Mouse (Mus musculus): Measurements from ENCODE around the gene Sh2b1. TPM values are rescaled to one million over a fixed set of nuclear protein-coding genes. Genes with fewer than 3 reads are reported as not detected.

The Sh2b1 gene
- polyA plus RNA-seq, 1 experiment from 2014 or later = 57.8 TPM

- peak; percentile 24; the same call in 1 of the 2 replicates for ATAC-seq (ENCODE audit: insufficient number of reproducible peaks, insufficient read depth, low FRiP score, low TSS enrichment, low read depth)
- Histone ChIP-seq H3K27me3 (no peaks in the 10 kb centered on the region), H3K4me2 (peak overlapping the region; percentile 93), H3K9ac (replicated peaks) (peak overlapping the region; percentile 96), H3K36me3 (peaks cover 36% of the 10 kb centered on the region), H3K4me3 (replicated peaks) (peak overlapping the region; percentile 91), H3K4me1 (replicated peaks) (peaks cover 19% of the 10 kb centered on the region), H3K9me3 (no peaks in the 10 kb centered on the region), H3K27ac (peak overlapping the region; percentile 92)
- 2% methylated on average over 27 of the region's 27 CpGs for WGBS
Observed at GRCm38 (mm10) chr7:126474486-126474955, 703 bp downstream of the Sh2b1 start.

- no peak for ATAC-seq (ENCODE audit: insufficient number of reproducible peaks, insufficient read depth, low FRiP score, low TSS enrichment, low read depth)
- Histone ChIP-seq H3K27ac (no peak overlapping the region), H3K9me3 (no peaks in the 10 kb centered on the region), H3K27me3 (no peaks in the 10 kb centered on the region), H3K36me3 (peaks cover 45% of the 10 kb centered on the region), H3K4me3 (replicated peaks) (peak overlapping the region; percentile 91), H3K9ac (replicated peaks) (peak overlapping the region; percentile 96), H3K4me2 (peak overlapping the region; percentile 93), H3K4me1 (replicated peaks) (peaks cover 19% of the 10 kb centered on the region)
- 89% methylated on average over 9 of the region's 9 CpGs for WGBS
Observed at GRCm38 (mm10) chr7:126473470-126474086, 1.6 kb downstream of the Sh2b1 start.

GRCm38 (mm10) chr7:126472713-126473112, 2.5 kb downstream of the Sh2b1 start:
- Histone ChIP-seq H3K9me3 (no peaks in the 10 kb centered on the region), H3K9ac (replicated peaks) (no peak overlapping the region; the same call in 1 of the 2 replicates), H3K4me2 (no peak overlapping the region), H3K27me3 (no peaks in the 10 kb centered on the region), H3K27ac (no peak overlapping the region), H3K36me3 (peaks cover 54% of the 10 kb centered on the region), H3K4me1 (replicated peaks) (peaks cover 19% of the 10 kb centered on the region), H3K4me3 (replicated peaks) (no peak overlapping the region)
- no peak for ATAC-seq (ENCODE audit: insufficient number of reproducible peaks, insufficient read depth, low FRiP score, low TSS enrichment, low read depth)
- WGBS = 94% methylated on average over 16 of the region's 16 CpGs

- WGBS = 89% methylated on average over 13 of the region's 13 CpGs
- H3K27ac ChIP-seq = no peak overlapping the region
- no peaks in the 10 kb centered on the region for H3K9me3 ChIP-seq
- H3K4me3 ChIP-seq (replicated peaks) = no peak overlapping the region
- H3K36me3 ChIP-seq = peaks cover 58% of the 10 kb centered on the region
- ATAC-seq (ENCODE audit: insufficient number of reproducible peaks, insufficient read depth, low FRiP score, low TSS enrichment, low read depth) = no peak
- H3K4me1 ChIP-seq (replicated peaks) = peaks cover 19% of the 10 kb centered on the region
- no peaks in the 10 kb centered on the region for H3K27me3 ChIP-seq
- no peak overlapping the region for H3K4me2 ChIP-seq
- H3K9ac ChIP-seq (replicated peaks) = no peak overlapping the region
Observed at GRCm38 (mm10) chr7:126472306-126472705, 2.9 kb downstream of the Sh2b1 start.

- Histone ChIP-seq H3K27ac (no peak overlapping the region), H3K4me1 (replicated peaks) (peaks cover 19% of the 10 kb centered on the region), H3K9me3 (no peaks in the 10 kb centered on the region), H3K9ac (replicated peaks) (no peak overlapping the region), H3K36me3 (peaks cover 62% of the 10 kb centered on the region), H3K4me2 (no peak overlapping the region), H3K27me3 (no peaks in the 10 kb centered on the region), H3K4me3 (replicated peaks) (no peak overlapping the region)
- ATAC-seq (ENCODE audit: insufficient number of reproducible peaks, insufficient read depth, low FRiP score, low TSS enrichment, low read depth) = no peak
- 91% methylated on average over 4 of the region's 4 CpGs for WGBS
Observed at GRCm38 (mm10) chr7:126471853-126472252, 3.4 kb downstream of the Sh2b1 start.

- Histone ChIP-seq H3K9me3 (no peaks in the 10 kb centered on the region), H3K4me2 (no peak overlapping the region), H3K9ac (replicated peaks) (0 out of 2 replicates have a peak overlapping the region, but pooled peaks have one; percentile 23), H3K4me3 (replicated peaks) (no peak overlapping the region), H3K27ac (no peak overlapping the region), H3K27me3 (no peaks in the 10 kb centered on the region), H3K4me1 (replicated peaks) (peaks cover 19% of the 10 kb centered on the region), H3K36me3 (peaks cover 67% of the 10 kb centered on the region)
- ATAC-seq (ENCODE audit: insufficient number of reproducible peaks, insufficient read depth, low FRiP score, low TSS enrichment, low read depth) = no peak
- 93% methylated on average over 5 of the region's 5 CpGs for WGBS
Observed at GRCm38 (mm10) chr7:126471361-126471760, 3.9 kb downstream of the Sh2b1 start.

GRCm38 (mm10) chr7:126470077-126470476, 5.1 kb downstream of the Sh2b1 start:
- no peak overlapping the region for H3K27ac ChIP-seq
- H3K9ac ChIP-seq (replicated peaks) = no peak overlapping the region
- H3K4me3 ChIP-seq (replicated peaks) = no peak overlapping the region
- no peaks in the 10 kb centered on the region for H3K27me3 ChIP-seq
- H3K4me2 ChIP-seq = no peak overlapping the region
- no peak for ATAC-seq (ENCODE audit: insufficient number of reproducible peaks, insufficient read depth, low FRiP score, low TSS enrichment, low read depth)
- 83% methylated on average over 6 of the region's 6 CpGs for WGBS
- H3K9me3 ChIP-seq = no peaks in the 10 kb centered on the region
- peaks cover 73% of the 10 kb centered on the region for H3K36me3 ChIP-seq
- peaks cover 11% of the 10 kb centered on the region for H3K4me1 ChIP-seq (replicated peaks)

GRCm38 (mm10) chr7:126467834-126468627, 7.2 kb downstream of the Sh2b1 start:
- Histone ChIP-seq H3K4me3 (replicated peaks) (no peak overlapping the region), H3K36me3 (peaks cover 72% of the 10 kb centered on the region), H3K27ac (no peak overlapping the region), H3K4me1 (replicated peaks) (peaks cover 12% of the 10 kb centered on the region), H3K9me3 (no peaks in the 10 kb centered on the region), H3K9ac (replicated peaks) (no peak overlapping the region), H3K27me3 (peaks cover under 1% of the 10 kb centered on the region; the same call in 1 of the 2 replicates), H3K4me2 (no peak overlapping the region)
- 85% methylated on average over 15 of the region's 18 CpGs for WGBS
- no peak for ATAC-seq (ENCODE audit: insufficient number of reproducible peaks, insufficient read depth, low FRiP score, low TSS enrichment, low read depth)

GRCm38 (mm10) chr7:126467271-126467670, 8.0 kb downstream of the Sh2b1 start:
- no peaks in the 10 kb centered on the region for H3K9me3 ChIP-seq
- no peak overlapping the region for H3K9ac ChIP-seq (replicated peaks)
- H3K27ac ChIP-seq = no peak overlapping the region
- H3K4me1 ChIP-seq (replicated peaks) = peaks cover 18% of the 10 kb centered on the region
- H3K27me3 ChIP-seq = peaks cover 5% of the 10 kb centered on the region; the same call in 1 of the 2 replicates
- WGBS = 75% methylated on average over 5 of the region's 5 CpGs
- ATAC-seq (ENCODE audit: insufficient number of reproducible peaks, insufficient read depth, low FRiP score, low TSS enrichment, low read depth) = no peak
- H3K4me3 ChIP-seq (replicated peaks) = no peak overlapping the region
- H3K4me2 ChIP-seq = no peak overlapping the region
- H3K36me3 ChIP-seq = peaks cover 65% of the 10 kb centered on the region

GRCm38 (mm10) chr7:126466707-126467106, 8.5 kb downstream of the Sh2b1 start:
- Histone ChIP-seq H3K36me3 (peaks cover 59% of the 10 kb centered on the region), H3K9ac (replicated peaks) (no peak overlapping the region), H3K4me2 (no peak overlapping the region), H3K27ac (0 out of 2 replicates have a peak overlapping the region, but pooled peaks have one; percentile 32), H3K4me1 (replicated peaks) (peaks cover 24% of the 10 kb centered on the region), H3K27me3 (peaks cover 6% of the 10 kb centered on the region; the same call in 1 of the 2 replicates), H3K9me3 (no peaks in the 10 kb centered on the region), H3K4me3 (replicated peaks) (no peak overlapping the region)
- no peak for ATAC-seq (ENCODE audit: insufficient number of reproducible peaks, insufficient read depth, low FRiP score, low TSS enrichment, low read depth)
- WGBS = 91% methylated on average over 5 of the region's 5 CpGs

- Histone ChIP-seq H3K4me2 (no peak overlapping the region), H3K27me3 (peaks cover 6% of the 10 kb centered on the region; the same call in 1 of the 2 replicates), H3K4me3 (replicated peaks) (no peak overlapping the region), H3K9ac (replicated peaks) (no peak overlapping the region), H3K9me3 (no peaks in the 10 kb centered on the region), H3K27ac (peak overlapping the region; percentile 32; the same call in 1 of the 2 replicates), H3K36me3 (peaks cover 53% of the 10 kb centered on the region), H3K4me1 (replicated peaks) (peaks cover 30% of the 10 kb centered on the region)
- WGBS = 64% methylated on average over 9 of the region's 9 CpGs
- ATAC-seq (ENCODE audit: insufficient number of reproducible peaks, insufficient read depth, low FRiP score, low TSS enrichment, low read depth) = no peak
Observed at GRCm38 (mm10) chr7:126466116-126466515, 9.1 kb downstream of the Sh2b1 start.

Data from limb, embryonic 12.5 days (tissue).